Mouse (Mus musculus): Measurements from ENCODE around the gene Trp53rka.

- TF ChIP-seq CTCF (conservative IDR thresholded peaks at IDR 0.05; ENCODE audit: insufficient read depth, insufficient read length, low read depth, low read length): no peak
- TF ChIP-seq POLR2A (IDR thresholded peaks at IDR 0.05; ENCODE audit: low read depth, low read length): no peak
Observed at GRCm38 (mm10) chr2:165441613-165442012, 51.5 kb downstream of the Trp53rka start.

All from kidney, adult 2 months (tissue).